Mouse (Mus musculus) ZHBTc4 (cell line): ENCODE data around the gene Rassf1.

ENCODE experiments used
- DNase-seq: peaks from one replicate; pipeline ENCODE4 v3.0.0-alpha.2; 2011; ENCODE audit warnings: low read depth, low spot score

Rassf1 gene

GRCm38 (mm10) chr9:107551117-107551889 lies at the start of gene Rassf1:
Rassf1 (plus strand) TSS chr9:107551555.
- peak; percentile 63 for DNase-seq

- no peak for DNase-seq
These were observed 49.1 kb upstream of the Rassf1 start for GRCm38 (mm10) chr9:107502131-107502846.

DNA sequence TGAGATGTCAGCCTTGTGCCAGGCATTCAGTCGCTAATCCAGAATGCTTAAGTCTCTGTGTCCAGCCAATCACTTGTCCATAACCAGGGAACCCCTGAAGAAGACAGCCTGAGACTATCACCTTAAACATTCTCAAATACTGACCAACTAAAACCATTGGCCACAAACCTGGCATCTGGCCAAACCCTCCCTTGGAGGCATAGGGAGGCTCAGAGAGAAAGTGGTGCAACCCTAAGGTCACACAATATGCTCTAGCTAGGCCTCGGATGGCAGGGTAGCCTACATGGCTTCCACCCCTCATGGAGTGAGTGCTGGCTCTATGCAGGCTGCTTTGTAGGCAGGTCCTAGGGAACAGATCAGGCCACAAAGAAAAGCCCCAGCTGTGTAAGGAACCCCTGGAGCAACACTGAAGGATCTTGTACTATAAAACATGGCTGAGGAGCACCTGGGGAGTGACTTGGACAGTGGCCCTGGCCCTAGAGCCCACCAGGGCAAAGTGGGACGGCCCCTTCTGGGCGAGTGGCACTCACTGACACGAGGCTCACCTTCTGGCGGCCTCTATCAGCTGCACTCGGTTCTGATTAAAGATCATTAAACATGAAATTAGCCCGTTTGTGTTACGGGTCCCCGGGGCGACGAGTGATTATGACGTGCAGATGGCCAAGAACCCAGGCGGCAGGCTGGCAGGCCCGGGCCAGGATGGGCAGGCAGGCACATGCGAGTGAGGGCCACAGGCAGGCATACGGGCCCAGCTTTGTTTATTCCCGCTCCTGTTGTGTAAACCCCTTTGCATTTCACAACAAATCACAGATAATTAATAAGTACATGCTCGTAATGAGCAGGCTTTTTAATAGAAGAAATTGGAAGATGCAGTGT lies 46.5 kb upstream of the Rassf1 start:
- peak; percentile 39 for DNase-seq

- DNase-seq, result no peak
These were observed 43.1 kb upstream of the Rassf1 start for GRCm38 (mm10) chr9:107508266-107508665.

DNA sequence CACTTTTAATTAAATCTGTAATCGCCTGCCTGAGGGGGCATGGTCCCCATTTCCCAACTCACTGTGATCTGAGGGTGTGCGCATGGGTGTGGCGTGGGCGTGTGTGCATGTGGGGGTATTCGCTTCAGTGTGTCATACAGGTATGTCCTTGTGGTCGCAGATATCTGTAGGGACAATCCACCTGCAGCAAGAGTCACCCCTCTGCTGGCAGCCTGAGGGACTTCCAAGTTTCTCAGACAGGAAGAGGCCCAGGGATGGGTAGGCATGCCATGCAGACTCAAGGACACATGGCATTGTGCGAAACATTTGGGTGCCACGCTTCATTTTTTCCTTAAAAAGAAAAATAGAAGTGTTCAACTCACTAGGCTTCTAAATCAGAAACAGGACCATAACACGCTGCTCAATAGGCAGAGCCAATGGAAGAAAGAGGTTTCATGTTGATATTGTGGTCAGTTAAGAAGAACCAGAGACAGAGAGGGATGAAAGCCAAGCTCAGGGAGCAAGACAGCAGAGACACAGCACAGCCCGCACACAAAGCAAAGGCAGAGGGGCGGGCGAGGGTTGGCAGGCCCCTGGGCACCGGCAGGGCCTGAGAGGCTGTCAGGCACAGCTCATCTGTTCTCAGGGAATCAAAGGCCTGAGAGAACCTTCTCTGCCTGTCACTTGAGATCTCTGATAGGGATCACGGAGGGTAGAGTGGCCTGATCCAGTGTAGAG lies 40.8 kb upstream of the Rassf1 start:
- DNase-seq, result no peak

DNA sequence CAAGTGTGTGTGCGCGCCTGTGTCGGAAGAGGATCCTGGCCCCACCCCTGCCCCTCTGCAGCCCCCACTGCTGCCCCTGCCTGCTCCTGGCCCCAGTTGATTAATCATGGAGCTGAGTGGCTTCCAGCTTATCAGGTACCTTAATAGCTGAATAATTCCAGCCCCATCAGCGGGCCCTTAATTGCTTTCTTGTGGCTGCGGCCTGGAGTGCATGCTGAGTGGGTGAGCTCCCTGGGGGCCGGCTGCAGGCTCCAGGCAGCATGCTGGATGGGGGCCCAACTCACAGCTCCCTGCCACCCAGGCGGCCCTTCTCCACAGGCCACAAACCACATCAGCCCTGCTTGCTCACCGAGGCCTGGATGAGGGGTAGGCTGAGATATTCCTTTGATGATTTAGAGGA lies 39.9 kb upstream of the Rassf1 start:
- DNase-seq, result no peak

- DNase-seq, result no peak
These were observed 39.0 kb upstream of the Rassf1 start for GRCm38 (mm10) chr9:107512326-107512725.

DNA sequence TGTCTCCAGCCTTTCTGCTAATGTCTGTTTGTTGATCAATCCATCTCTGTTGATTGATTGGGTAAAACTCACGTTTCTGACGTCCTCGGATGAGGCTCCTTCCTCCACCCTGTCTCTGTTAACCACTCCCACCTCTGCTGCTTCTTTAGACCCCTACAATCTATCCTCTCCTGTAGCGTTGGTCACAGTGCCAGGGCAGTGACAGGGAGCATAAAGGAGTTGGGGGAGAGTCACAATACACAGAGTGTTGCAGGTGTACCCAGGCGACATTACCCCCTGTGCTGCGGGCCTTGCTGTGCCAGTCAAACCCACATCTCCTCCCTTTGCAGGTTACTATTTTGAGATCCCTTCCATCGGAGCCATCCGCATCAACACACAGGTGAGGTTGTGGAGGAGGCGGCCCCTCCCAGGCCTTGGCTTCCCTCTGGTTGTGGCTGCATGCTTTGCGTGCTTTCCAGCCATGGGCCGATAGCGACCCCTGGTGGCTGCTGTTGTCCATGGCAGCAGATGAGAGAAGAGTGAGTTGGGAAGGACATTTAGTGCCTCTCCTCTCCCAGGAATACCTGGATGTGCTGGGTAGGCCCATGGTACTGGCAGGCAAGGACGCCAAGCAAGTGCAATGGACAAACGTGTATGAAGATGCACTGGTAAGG lies 36.9 kb upstream of the Rassf1 start:
- peak; percentile 87 for DNase-seq

- no peak for DNase-seq
These were observed 31.0 kb upstream of the Rassf1 start for GRCm38 (mm10) chr9:107520331-107520730.

- no peak for DNase-seq
These were observed 30.2 kb upstream of the Rassf1 start for GRCm38 (mm10) chr9:107521190-107521589.

GRCm38 (mm10) chr9:107521711-107522399 lies 29.5 kb upstream of the Rassf1 start:
- DNase-seq, result peak; percentile 66

- no peak for DNase-seq
These were observed 29.0 kb upstream of the Rassf1 start for GRCm38 (mm10) chr9:107522400-107522711.

GRCm38 (mm10) chr9:107526198-107527026 lies 24.9 kb upstream of the Rassf1 start:
- peak; percentile 94 for DNase-seq

GRCm38 (mm10) chr9:107533791-107534407 lies 17.5 kb upstream of the Rassf1 start, which contains the start of gene Tmem115:
Tmem115 (plus strand) TSS chr9:107533945.
- peak; percentile 99 for DNase-seq

DNA sequence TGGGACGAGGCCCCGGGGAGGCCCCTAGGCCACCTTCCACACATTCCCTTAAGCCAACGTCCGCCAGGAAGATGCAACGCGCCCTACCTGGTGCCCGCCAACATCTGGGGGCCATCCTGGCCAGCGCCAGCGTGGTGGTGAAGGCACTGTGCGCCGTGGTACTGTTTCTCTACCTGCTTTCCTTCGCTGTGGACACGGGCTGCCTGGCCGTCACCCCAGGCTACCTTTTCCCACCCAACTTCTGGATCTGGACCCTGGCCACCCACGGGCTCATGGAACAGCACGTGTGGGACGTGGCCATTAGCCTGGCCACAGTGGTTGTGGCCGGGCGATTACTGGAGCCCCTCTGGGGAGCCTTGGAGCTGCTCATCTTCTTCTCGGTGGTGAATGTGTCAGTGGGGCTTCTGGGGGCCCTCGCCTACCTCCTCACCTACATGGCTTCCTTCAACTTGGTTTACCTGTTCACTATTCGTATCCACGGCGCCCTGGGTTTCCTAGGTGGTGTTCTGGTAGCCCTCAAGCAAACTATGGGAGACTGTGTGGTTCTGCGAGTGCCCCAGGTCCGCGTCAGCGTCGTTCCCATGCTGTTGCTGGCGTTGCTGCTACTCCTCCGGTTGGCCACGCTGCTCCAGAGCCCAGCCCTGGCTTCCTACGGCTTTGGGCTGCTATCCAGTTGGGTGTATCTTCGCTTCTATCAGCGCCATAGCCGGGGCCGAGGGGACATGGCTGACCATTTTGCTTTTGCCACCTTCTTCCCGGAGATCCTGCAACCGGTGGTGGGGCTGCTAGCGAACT lies 16.8 kb upstream of the Rassf1 start:
- no peak for DNase-seq

DNA sequence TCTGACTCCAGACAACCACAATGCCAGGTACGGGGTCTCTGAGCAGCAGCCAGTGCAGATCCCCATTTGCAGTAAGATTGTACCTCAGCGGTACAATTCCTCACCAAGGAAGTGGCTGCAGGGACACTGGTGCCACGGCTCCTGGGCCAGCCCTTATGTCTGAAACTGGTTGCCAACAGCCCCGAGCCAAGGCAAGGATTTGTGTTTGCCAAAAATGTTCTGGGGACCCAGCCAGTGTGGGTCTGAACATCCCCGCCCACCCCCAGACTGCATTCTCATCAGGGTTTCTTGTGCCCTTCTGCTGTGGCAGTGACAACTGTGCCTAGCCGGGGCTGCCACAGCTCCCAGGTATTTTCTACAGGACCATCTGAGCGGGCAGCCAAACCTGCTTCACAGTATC lies 13.1 kb upstream of the Rassf1 start:
- DNase-seq, result no peak

- no peak for DNase-seq
These were observed 12.6 kb upstream of the Rassf1 start for GRCm38 (mm10) chr9:107538711-107539110.

DNA sequence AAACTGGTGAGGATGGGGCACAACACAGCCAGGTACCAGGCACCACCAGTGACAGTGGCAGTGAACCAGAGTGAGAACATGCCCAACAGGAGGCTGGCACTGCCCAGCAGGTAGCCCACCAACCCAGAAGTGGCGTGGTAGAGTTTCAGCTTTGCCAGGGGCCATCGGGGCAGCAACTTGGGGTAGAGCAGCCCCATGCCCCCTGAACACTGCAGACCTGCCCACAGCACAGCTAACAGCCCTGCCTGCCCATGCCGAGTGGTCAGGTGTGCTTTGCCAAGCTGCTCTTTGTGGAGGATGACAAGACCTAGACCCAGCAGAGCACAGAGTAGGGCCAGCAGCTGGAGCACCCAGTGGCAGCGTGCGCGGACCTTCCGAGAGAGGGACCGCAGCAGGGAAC lies 11.4 kb upstream of the Rassf1 start:
- no peak for DNase-seq
